Mouse (Mus musculus): Measurements from ENCODE around the gene Cdh13. TPM values are rescaled to one million over a fixed set of nuclear protein-coding genes. Genes with fewer than 3 reads are reported as not detected.

Gene Cdh13
- polyA plus RNA-seq, 1 experiment from 2014 or later: 120 TPM

GRCm38 (mm10) chr8:118649981-118650380 lies 366.4 kb downstream of the Cdh13 start:
- no peaks in the 10 kb centered on the region for H3K36me3 ChIP-seq
- H3K27ac ChIP-seq (replicated peaks): no peak overlapping the region
- no peaks in the 10 kb centered on the region for H3K27me3 ChIP-seq (replicated peaks)
- H3K4me3 ChIP-seq (replicated peaks): no peak overlapping the region
- no peak overlapping the region for H3K9ac ChIP-seq (replicated peaks)
- H3K9me3 ChIP-seq (replicated peaks): no peaks in the 10 kb centered on the region
- 94% methylated on average over 4 of the region's 4 CpGs for WGBS
- H3K4me1 ChIP-seq: peaks cover 22% of the 10 kb centered on the region; the same call in 1 of the 2 replicates
- ATAC-seq (ENCODE audit: low FRiP score): no peak
- H3K4me2 ChIP-seq: no peak overlapping the region

GRCm38 (mm10) chr8:118662001-118662829 lies 378.7 kb downstream of the Cdh13 start:
- H3K4me3 ChIP-seq (replicated peaks): no peak overlapping the region
- H3K27me3 ChIP-seq (replicated peaks): no peaks in the 10 kb centered on the region
- H3K9me3 ChIP-seq (replicated peaks): 0 out of 2 replicates have a peak, but pooled peaks cover 5% of the 10 kb centered on the region
- no peak for ATAC-seq (ENCODE audit: low FRiP score)
- 86% methylated on average over 8 of the region's 8 CpGs for WGBS
- no peak overlapping the region for H3K4me2 ChIP-seq
- no peaks in the 10 kb centered on the region for H3K36me3 ChIP-seq
- no peak overlapping the region for H3K27ac ChIP-seq (replicated peaks)
- H3K9ac ChIP-seq (replicated peaks): no peak overlapping the region
- H3K4me1 ChIP-seq: peaks cover 10% of the 10 kb centered on the region

GRCm38 (mm10) chr8:118665081-118665480 lies 381.5 kb downstream of the Cdh13 start:
- no peak for ATAC-seq (ENCODE audit: low FRiP score)
- WGBS: 75% methylated on average over 5 of the region's 5 CpGs
- H3K27ac ChIP-seq (replicated peaks): peak overlapping the region; percentile 37; the same call in 1 of the 2 replicates
- no peak overlapping the region for H3K4me2 ChIP-seq
- no peaks in the 10 kb centered on the region for H3K27me3 ChIP-seq (replicated peaks)
- 0 out of 2 replicates have a peak, but pooled peaks cover 5% of the 10 kb centered on the region for H3K9me3 ChIP-seq (replicated peaks)
- no peak overlapping the region for H3K4me3 ChIP-seq (replicated peaks)
- peaks cover 15% of the 10 kb centered on the region for H3K4me1 ChIP-seq
- H3K36me3 ChIP-seq: no peaks in the 10 kb centered on the region
- no peak overlapping the region for H3K9ac ChIP-seq (replicated peaks)

GRCm38 (mm10) chr8:118667736-118668135 lies 384.2 kb downstream of the Cdh13 start:
- Histone ChIP-seq H3K36me3 (no peaks in the 10 kb centered on the region), H3K27me3 (replicated peaks) (no peaks in the 10 kb centered on the region), H3K9me3 (replicated peaks) (0 out of 2 replicates have a peak, but pooled peaks cover 5% of the 10 kb centered on the region), H3K9ac (replicated peaks) (no peak overlapping the region), H3K4me1 (peaks cover 15% of the 10 kb centered on the region), H3K27ac (replicated peaks) (no peak overlapping the region), H3K4me2 (no peak overlapping the region), H3K4me3 (replicated peaks) (no peak overlapping the region)
- WGBS: 82% methylated on average over 4 of the region's 4 CpGs
- ATAC-seq (ENCODE audit: low FRiP score): no peak

- no peaks in the 10 kb centered on the region for H3K9me3 ChIP-seq (replicated peaks)
- H3K9ac ChIP-seq (replicated peaks): no peak overlapping the region
- no peaks in the 10 kb centered on the region for H3K27me3 ChIP-seq (replicated peaks)
- no peak for ATAC-seq (ENCODE audit: low FRiP score)
- no peaks in the 10 kb centered on the region for H3K36me3 ChIP-seq
- no peaks in the 10 kb centered on the region for H3K4me1 ChIP-seq
- no peak overlapping the region for H3K27ac ChIP-seq (replicated peaks)
- no peak overlapping the region for H3K4me3 ChIP-seq (replicated peaks)
- 93% methylated on average over 6 of the region's 6 CpGs for WGBS
- H3K4me2 ChIP-seq: no peak overlapping the region
These were observed 392.7 kb downstream of the Cdh13 start for GRCm38 (mm10) chr8:118676233-118676632.

- H3K4me1 ChIP-seq: peaks cover 4% of the 10 kb centered on the region; the same call in 1 of the 2 replicates
- 83% methylated on average over 9 of the region's 9 CpGs for WGBS
- no peak overlapping the region for H3K4me2 ChIP-seq
- H3K27ac ChIP-seq (replicated peaks): no peak overlapping the region
- no peaks in the 10 kb centered on the region for H3K9me3 ChIP-seq (replicated peaks)
- no peaks in the 10 kb centered on the region for H3K27me3 ChIP-seq (replicated peaks)
- ATAC-seq (ENCODE audit: low FRiP score): no peak
- H3K4me3 ChIP-seq (replicated peaks): no peak overlapping the region
- H3K36me3 ChIP-seq: no peaks in the 10 kb centered on the region
- no peak overlapping the region for H3K9ac ChIP-seq (replicated peaks)
These were observed 395.8 kb downstream of the Cdh13 start for GRCm38 (mm10) chr8:118679347-118679746.

GRCm38 (mm10) chr8:118683386-118683785 lies 399.9 kb downstream of the Cdh13 start:
- WGBS: 42% methylated on average over 3 of the region's 3 CpGs
- Histone ChIP-seq H3K27ac (replicated peaks) (no peak overlapping the region), H3K27me3 (replicated peaks) (no peaks in the 10 kb centered on the region), H3K4me2 (no peak overlapping the region), H3K9ac (replicated peaks) (no peak overlapping the region), H3K4me1 (peaks cover 4% of the 10 kb centered on the region; the same call in 1 of the 2 replicates), H3K36me3 (no peaks in the 10 kb centered on the region), H3K4me3 (replicated peaks) (no peak overlapping the region), H3K9me3 (replicated peaks) (no peaks in the 10 kb centered on the region)
- no peak for ATAC-seq (ENCODE audit: low FRiP score)

GRCm38 (mm10) chr8:118685863-118686262 lies 402.3 kb downstream of the Cdh13 start:
- Histone ChIP-seq H3K9ac (replicated peaks) (no peak overlapping the region), H3K4me1 (peaks cover 4% of the 10 kb centered on the region; the same call in 1 of the 2 replicates), H3K36me3 (no peaks in the 10 kb centered on the region), H3K4me3 (replicated peaks) (no peak overlapping the region), H3K27ac (replicated peaks) (no peak overlapping the region), H3K4me2 (no peak overlapping the region), H3K9me3 (replicated peaks) (no peaks in the 10 kb centered on the region), H3K27me3 (replicated peaks) (no peaks in the 10 kb centered on the region)
- no peak for ATAC-seq (ENCODE audit: low FRiP score)
- WGBS: 84% methylated on average over 1 of the region's 1 CpGs

- no peaks in the 10 kb centered on the region for H3K4me1 ChIP-seq
- 38% methylated on average over 1 of the region's 1 CpGs for whole genome bisulfite sequencing
- H3K36me3 ChIP-seq: no peaks in the 10 kb centered on the region
- no peak overlapping the region for H3K4me2 ChIP-seq
- no peak for ATAC-seq (ENCODE audit: low FRiP score)
- no peaks in the 10 kb centered on the region for H3K9me3 ChIP-seq (replicated peaks)
- H3K27ac ChIP-seq (replicated peaks): no peak overlapping the region
- H3K27me3 ChIP-seq (replicated peaks): no peaks in the 10 kb centered on the region
- no peak overlapping the region for H3K9ac ChIP-seq (replicated peaks)
- no peak overlapping the region for H3K4me3 ChIP-seq (replicated peaks)
These were observed 406.3 kb downstream of the Cdh13 start for GRCm38 (mm10) chr8:118689849-118690248.

- H3K27me3 ChIP-seq (replicated peaks): no peaks in the 10 kb centered on the region
- no peak overlapping the region for H3K4me2 ChIP-seq
- no peak for ATAC-seq (ENCODE audit: low FRiP score)
- H3K36me3 ChIP-seq: no peaks in the 10 kb centered on the region
- H3K4me1 ChIP-seq: no peaks in the 10 kb centered on the region
- H3K9ac ChIP-seq (replicated peaks): no peak overlapping the region
- WGBS: 86% methylated on average over 22 of the region's 22 CpGs
- no peak overlapping the region for H3K27ac ChIP-seq (replicated peaks)
- H3K4me3 ChIP-seq (replicated peaks): no peak overlapping the region
- no peaks in the 10 kb centered on the region for H3K9me3 ChIP-seq (replicated peaks)
These were observed 417.9 kb downstream of the Cdh13 start for GRCm38 (mm10) chr8:118701312-118701880.

GRCm38 (mm10) chr8:118709366-118709765 lies 425.8 kb downstream of the Cdh13 start:
- no peak for ATAC-seq (ENCODE audit: low FRiP score)
- Histone ChIP-seq H3K9me3 (replicated peaks) (0 out of 2 replicates have a peak, but pooled peaks cover 8% of the 10 kb centered on the region), H3K4me2 (no peak overlapping the region), H3K36me3 (no peaks in the 10 kb centered on the region), H3K4me1 (no peaks in the 10 kb centered on the region; the same call in 1 of the 2 replicates), H3K9ac (replicated peaks) (no peak overlapping the region), H3K27ac (replicated peaks) (no peak overlapping the region), H3K4me3 (replicated peaks) (no peak overlapping the region), H3K27me3 (replicated peaks) (no peaks in the 10 kb centered on the region)
- WGBS: 93% methylated on average over 3 of the region's 3 CpGs

GRCm38 (mm10) chr8:118711631-118712030 lies 428.1 kb downstream of the Cdh13 start:
- Histone ChIP-seq H3K27me3 (replicated peaks) (no peaks in the 10 kb centered on the region), H3K36me3 (no peaks in the 10 kb centered on the region), H3K4me2 (no peak overlapping the region), H3K27ac (replicated peaks) (no peak overlapping the region), H3K4me1 (no peaks in the 10 kb centered on the region; the same call in 1 of the 2 replicates), H3K9ac (replicated peaks) (no peak overlapping the region), H3K4me3 (replicated peaks) (no peak overlapping the region), H3K9me3 (replicated peaks) (0 out of 2 replicates have a peak, but pooled peaks cover 8% of the 10 kb centered on the region)
- 92% methylated on average over 3 of the region's 3 CpGs for WGBS
- ATAC-seq (ENCODE audit: low FRiP score): no peak

All from neural tube, embryonic 15.5 days (tissue).